Mouse (Mus musculus) left cerebral cortex, postnatal 25 days (tissue): ENCODE results near the gene Defb45. TPM values are rescaled to one million over a fixed set of nuclear protein-coding genes. Genes with fewer than 3 reads are reported as not detected.
A peak's percentile ranks its signal among the peaks of the same experiment; 100 is the strongest.

Source experiments
- DNase-seq, 2 experiments: peaks; one replicate each; pipeline ENCODE4 v3.0.0; 2022; ENCODE audit warnings: low spot score in 2 of 2, mixed read lengths in 1 of 2
- intact Hi-C: fragments of 180-260 bp; cut with DNase I; formaldehyde crosslinking; loops from one replicate; pipeline ENCODE4 v1.15.1; 2025
- total RNA-seq, 2 experiments: library from RNA; stranded (reverse); gene quantifications; 2 replicates each; pipeline ENCODE4 v1.2.3; 2021

Defb45 gene
- total RNA-seq, 2 experiments from 2014 or later, result not detected

DNA sequence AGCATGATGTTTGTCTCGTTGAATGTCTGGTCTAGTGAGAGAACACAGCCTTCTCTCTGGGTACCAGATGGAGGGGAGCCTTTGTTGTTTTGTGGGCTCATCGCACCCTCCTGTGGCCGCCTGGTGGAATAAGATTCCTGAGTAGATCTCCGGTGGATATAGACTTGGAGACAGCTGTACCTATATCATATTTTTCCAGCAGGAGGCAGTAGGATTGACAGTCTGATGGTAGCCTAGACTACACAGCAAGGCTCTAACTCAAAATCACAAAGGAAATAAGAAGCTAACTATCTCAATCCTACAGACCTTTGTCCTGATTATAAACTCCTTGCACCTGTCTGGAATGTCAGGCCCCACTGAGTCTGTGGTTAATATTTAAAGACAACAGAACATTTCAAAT lies 54.5 kb downstream of the Defb45 start:
- intact Hi-C loops, result loop anchor here (1.0 to 10.0 kb wide), 3 partner anchors 72 to 160 kb away; no protein-coding TSS in a partner anchor
- peak; percentile 63 to 85 for DNase-seq

DNA sequence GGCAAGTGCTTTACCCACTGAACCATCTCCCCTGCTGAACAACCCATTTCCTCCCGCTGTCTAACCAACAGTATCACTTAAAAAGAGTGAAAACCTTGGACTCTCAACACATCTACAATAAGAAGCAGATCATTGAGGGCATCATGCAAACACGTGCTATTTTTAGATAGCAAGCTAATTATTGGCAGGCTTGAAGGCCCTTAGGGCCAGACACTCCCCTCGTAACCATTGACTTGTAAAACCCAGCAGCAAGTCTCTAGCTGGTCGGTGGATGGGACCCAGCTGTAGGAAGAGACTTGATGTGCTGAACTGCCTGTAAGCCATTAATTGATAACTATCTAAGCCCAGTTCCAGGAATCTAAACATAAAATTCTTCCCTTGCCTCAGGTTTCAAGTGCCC lies 55.7 kb downstream of the Defb45 start:
- intact Hi-C loops, result loop anchor here (5.0 to 10.0 kb wide), 2 partner anchors 91 to 159 kb away; no protein-coding TSS in a partner anchor
- no peak for DNase-seq

Other genes with a start within 250 kb of the Defb45 start
- gene Nrsn2, start 222.8 kb downstream of the Defb45 start, total RNA-seq, result 10 to 100 TPM; 73.5 to 90.0 TPM
- 10 to 100 TPM; 14.0 to 15.6 TPM for gene Sox12, start 201.3 kb downstream of the Defb45 start, total RNA-seq
- gene Zcchc3, start 184.4 kb downstream of the Defb45 start, total RNA-seq, result 1 to 10 TPM; 9.5 to 9.9 TPM
- gene 6820408C15Rik, start 183.8 kb downstream of the Defb45 start, total RNA-seq, result 1 to 10 TPM; 2.1 to 2.2 TPM
- gene Defb23, start 134.8 kb downstream of the Defb45 start, total RNA-seq, result not detected
- not detected for gene Defb20, start 122.3 kb downstream of the Defb45 start, total RNA-seq
- not detected for gene Defb22, start 109.3 kb downstream of the Defb45 start, total RNA-seq
- not detected for gene Defb26, start 87.7 kb downstream of the Defb45 start, total RNA-seq
- gene Defb28, start 81.1 kb downstream of the Defb45 start, total RNA-seq, result not detected
- gene Defb29, start 59.3 kb downstream of the Defb45 start, total RNA-seq, result not detected
- gene Gm17416, start 30.1 kb downstream of the Defb45 start, total RNA-seq, result not detected
- gene Defb21, start 26.7 kb downstream of the Defb45 start, total RNA-seq, result not detected
- not detected for gene Defb19, start 19.1 kb downstream of the Defb45 start, total RNA-seq
- not detected for gene Defb36, start 4.9 kb upstream of the Defb45 start, total RNA-seq
- gene Defb25, start 23.7 kb upstream of the Defb45 start, total RNA-seq, result not detected
- gene Rem1, start 27.6 kb upstream of the Defb45 start, total RNA-seq, result 1 to 10 TPM; 1.1 TPM
- 10 to 100 TPM; 73.1 to 85.4 TPM for gene H13, start 70.1 kb upstream of the Defb45 start, total RNA-seq
- 10 to 100 TPM; 21.3 to 24.5 TPM for gene Mcts2, start 87.6 kb upstream of the Defb45 start, total RNA-seq
- 10 to 100 TPM; 19.9 to 30.4 TPM for gene Id1, start 136.9 kb upstream of the Defb45 start, total RNA-seq
- gene Cox4i2, start 154.8 kb upstream of the Defb45 start, total RNA-seq, result 1 to 10 TPM; 1.8 to 2.6 TPM
- gene Bcl2l1, start 232.3 kb upstream of the Defb45 start, total RNA-seq, result 100 to 1,000 TPM; 128 to 138 TPM
- gene Tpx2, start 248.6 kb upstream of the Defb45 start, total RNA-seq, result 1 to 10 TPM; 1.7 to 2.2 TPM